Mouse (Mus musculus) limb, embryonic 15.5 days (tissue): ENCODE data around the gene Icam5. TPM values are rescaled to one million over a fixed set of nuclear protein-coding genes. Genes with fewer than 3 reads are reported as not detected.

ENCODE experiments used
- ATAC-seq: fragments of 200-750 bp; cut with Nextera tagmentation; 2 replicates; pipeline ENCODE4 v1.8.0; 2017; ENCODE audit warnings: low read depth, moderate TSS enrichment; ENCODE audit not compliant: insufficient number of reproducible peaks, low FRiP score, low TSS enrichment
- H3K27ac ChIP-seq: fragments of 300-500 bp; sonication (generic); 2 replicates; pipeline ENCODE4 v1.5.1; 2015; ENCODE audit warnings: moderate library complexity, mild to moderate bottlenecking, inconsistent platforms
- H3K27me3 ChIP-seq: fragments of 300-500 bp; sonication (generic); 2 replicates; pipeline ENCODE4 v1.6.1; 2015; ENCODE audit warnings: inconsistent platforms
- H3K36me3 ChIP-seq: fragments of 300-500 bp; sonication (generic); 2 replicates; pipeline ENCODE4 v1.6.1; 2015; ENCODE audit warnings: inconsistent platforms
- H3K4me1 ChIP-seq: fragments of 300-500 bp; sonication (generic); 2 replicates; pipeline ENCODE4 v1.6.1; 2015; ENCODE audit warnings: inconsistent platforms
- H3K4me2 ChIP-seq: fragments of 300-500 bp; sonication (generic); 2 replicates; pipeline ENCODE4 v1.6.1; 2015; ENCODE audit warnings: mild to moderate bottlenecking, inconsistent platforms
- H3K4me3 ChIP-seq: fragments of 300-500 bp; sonication (generic); 2 replicates; pipeline ENCODE4 v1.5.1; 2015; ENCODE audit warnings: mild to moderate bottlenecking, inconsistent platforms
- H3K9ac ChIP-seq: fragments of 300-500 bp; sonication (generic); 2 replicates; pipeline ENCODE4 v1.6.1; 2015; ENCODE audit warnings: inconsistent platforms
- H3K9me3 ChIP-seq: fragments of 300-500 bp; sonication (generic); 2 replicates; pipeline ENCODE4 v1.6.1; 2016; ENCODE audit warnings: inconsistent platforms
- WGBS: fragments of 180-500 bp; shearing (Covaris S2); methylation state at CpG from one replicate; pipeline ENCODE4 v1.1.7; 2015; 5-methylcytosine and 5-hydroxymethylcytosine counted together
- polyA plus RNA-seq: library from polyadenylated mRNA; unstranded; fragments of >200 nt; fragmentation: Nextera tagmentation; extraction: Ambion mirVana; gene quantifications from 2 replicates; pipeline ENCODE4 v1.2.1, GENCODE M21; 2015

Gene Icam5
- polyA plus RNA-seq, 1 experiment from 2014 or later: 0.05 TPM

DNA sequence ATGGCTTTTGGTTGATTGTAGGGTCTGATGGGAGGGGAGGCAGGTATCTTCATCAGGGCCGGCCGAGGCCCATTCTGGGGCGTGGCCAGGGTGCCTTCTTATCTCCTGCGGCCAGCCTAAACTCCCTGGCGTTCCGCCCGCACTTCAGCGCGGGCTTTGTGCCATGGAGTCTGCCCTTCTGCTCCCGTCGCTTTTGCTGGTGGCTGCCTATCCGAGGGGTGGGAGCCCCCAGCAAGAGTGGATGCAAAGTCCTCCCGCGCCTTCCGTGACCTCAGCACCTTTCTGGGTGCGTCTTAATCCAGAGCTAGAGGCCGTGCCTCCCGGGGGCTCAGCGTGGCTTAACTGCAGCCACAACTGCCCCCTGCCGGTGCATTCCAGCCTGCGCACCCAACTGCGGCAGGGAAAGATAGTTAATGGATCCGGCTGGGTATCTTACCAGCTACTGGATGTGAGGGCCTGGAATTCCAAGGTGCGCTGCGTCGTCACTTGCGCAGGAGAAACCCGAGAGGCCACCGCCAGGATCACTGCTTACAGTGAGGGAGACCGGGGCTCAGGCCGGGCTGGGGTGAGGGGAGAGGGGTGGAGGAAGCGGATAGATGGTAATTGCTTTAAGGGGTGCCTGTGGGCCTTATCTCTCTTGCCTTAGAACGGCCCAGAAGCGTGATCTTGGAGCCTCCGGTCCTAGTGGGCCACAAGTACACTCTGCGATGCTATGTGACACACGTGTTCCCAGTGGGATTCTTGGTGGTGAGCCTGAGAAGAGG is 2.4 kb upstream of the Icam5 start, which contains the start of gene Icam4:
TSS of gene Icam4 (plus strand) at position 83 of the 764 bp plus-strand sequence.
- ATAC-seq: no peak
- H3K9ac ChIP-seq: 0 out of 2 replicates have a peak within 1 kb of the TSS, but pooled peaks have one; percentile 14
- peak within 1 kb of the TSS; percentile 98 for H3K4me2 ChIP-seq
- H3K27ac ChIP-seq: no peak within 1 kb of the TSS
- no peaks in the 10 kb centered on the region for H3K9me3 ChIP-seq
- peaks cover 61% of the 10 kb centered on the region for H3K27me3 ChIP-seq
- peaks cover 45% of the 10 kb centered on the region for H3K4me1 ChIP-seq
- H3K4me3 ChIP-seq: peak within 1 kb of the TSS; percentile 54
- H3K36me3 ChIP-seq: peaks cover 11% of the 10 kb centered on the region; the same call in 1 of the 2 replicates
- 3% methylated on average over 37 of the region's 37 CpGs for WGBS

DNA sequence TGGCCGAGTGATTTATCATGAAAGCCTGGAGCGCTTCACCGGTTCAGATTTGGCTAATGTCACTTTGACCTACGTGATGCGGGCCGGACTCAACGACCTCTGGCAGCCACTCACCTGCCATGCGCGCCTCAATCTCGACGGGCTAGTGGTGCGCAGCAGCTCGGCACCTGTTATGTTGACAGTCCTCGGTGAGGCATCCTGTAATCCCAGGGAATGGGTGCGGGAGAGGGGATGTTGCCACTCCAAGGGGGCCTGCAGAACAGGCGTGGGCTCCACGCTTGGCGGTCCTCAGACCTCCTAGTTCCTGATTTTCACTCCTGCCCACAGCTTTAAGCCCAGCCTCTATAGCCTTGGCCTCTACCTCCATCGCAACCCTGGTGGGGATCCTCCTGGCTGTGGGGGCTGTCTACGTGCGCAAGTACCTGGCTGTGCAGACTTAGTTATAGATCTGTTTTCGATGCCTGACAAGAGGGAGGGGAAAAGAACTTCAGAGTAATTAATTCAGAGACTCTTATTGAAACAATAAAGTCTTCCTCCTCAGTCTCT is 1.7 kb upstream of the Icam5 start:
- no peak overlapping the region for H3K9ac ChIP-seq
- H3K4me2 ChIP-seq: peak overlapping the region; percentile 98
- peak overlapping the region; percentile 54 for H3K4me3 ChIP-seq
- H3K9me3 ChIP-seq: no peaks in the 10 kb centered on the region
- H3K4me1 ChIP-seq: peaks cover 50% of the 10 kb centered on the region
- WGBS: 23% methylated on average over 22 of the region's 22 CpGs
- peaks cover 68% of the 10 kb centered on the region for H3K27me3 ChIP-seq
- ATAC-seq: no peak
- H3K36me3 ChIP-seq: peaks cover 11% of the 10 kb centered on the region; the same call in 1 of the 2 replicates
- H3K27ac ChIP-seq: no peak overlapping the region

DNA sequence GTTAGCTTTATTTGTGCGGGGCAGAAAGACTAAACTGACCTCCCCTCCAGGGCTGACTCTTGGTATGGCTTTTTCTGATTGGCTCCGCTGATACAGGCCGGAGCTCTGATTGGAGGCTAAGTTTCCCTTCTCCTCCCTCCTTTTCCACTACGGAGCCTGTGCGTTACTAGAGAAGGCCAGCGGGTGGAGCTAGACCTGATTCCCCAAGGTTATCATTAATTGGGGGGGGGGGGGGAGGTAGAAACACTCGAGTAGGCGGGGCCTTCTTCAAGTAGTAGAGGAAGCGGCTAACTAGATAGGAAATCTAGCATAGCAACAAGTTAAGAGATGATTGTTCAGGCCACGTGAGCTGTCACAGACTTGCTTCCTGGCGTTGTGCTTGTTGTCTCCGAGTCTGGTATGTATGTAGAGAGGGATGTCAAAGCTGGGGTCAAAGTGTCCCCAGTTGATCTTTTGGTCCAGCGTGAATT is 1.1 kb upstream of the Icam5 start:
- peak overlapping the region; percentile 98 for H3K4me2 ChIP-seq
- peak overlapping the region; percentile 40 for H3K27ac ChIP-seq
- H3K4me3 ChIP-seq: peak overlapping the region; percentile 54
- peaks cover 53% of the 10 kb centered on the region for H3K4me1 ChIP-seq
- 2% methylated on average over 13 of the region's 13 CpGs for WGBS
- H3K27me3 ChIP-seq: peaks cover 74% of the 10 kb centered on the region
- peaks cover 11% of the 10 kb centered on the region; the same call in 1 of the 2 replicates for H3K36me3 ChIP-seq
- peak; percentile 53; the same call in 1 of the 2 replicates for ATAC-seq
- 0 out of 2 replicates have a peak overlapping the region, but pooled peaks have one; percentile 2 for H3K9ac ChIP-seq
- no peaks in the 10 kb centered on the region for H3K9me3 ChIP-seq

DNA sequence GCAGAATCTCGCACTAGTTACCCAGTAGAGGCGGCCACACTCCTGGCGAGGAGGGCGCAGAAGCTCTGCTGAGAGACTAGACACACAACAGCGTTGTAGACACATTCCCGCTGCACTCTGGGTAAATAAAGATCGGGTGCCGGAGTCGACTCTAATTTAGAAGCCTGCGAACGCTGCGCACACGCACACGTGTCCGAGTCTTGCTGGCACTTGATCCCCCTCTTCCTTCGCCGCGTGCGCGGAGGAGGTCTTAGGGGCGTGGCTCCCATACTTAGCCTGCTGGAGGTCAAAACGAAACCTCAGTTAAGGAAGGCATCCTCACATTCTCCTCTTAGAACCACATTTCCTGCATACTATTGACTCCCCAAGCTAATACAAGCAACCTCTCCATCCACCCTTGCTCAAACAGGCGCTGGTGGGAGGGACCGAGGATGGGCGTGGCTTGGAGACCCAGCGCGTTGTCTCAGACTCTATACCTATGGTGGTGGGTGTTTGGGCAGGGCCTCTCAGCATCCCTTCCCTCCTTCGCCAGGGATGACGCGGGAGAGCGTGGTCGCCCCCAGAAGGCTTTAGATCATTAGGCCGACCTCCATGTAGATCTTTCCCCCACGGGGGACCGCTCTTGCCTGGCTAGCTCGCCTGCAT is 500 bp upstream of the Icam5 start:
- Histone ChIP-seq H3K4me2 (peak overlapping the region; percentile 98), H3K4me1 (peaks cover 57% of the 10 kb centered on the region), H3K27ac (peak overlapping the region; percentile 40), H3K9me3 (no peaks in the 10 kb centered on the region), H3K36me3 (peaks cover 11% of the 10 kb centered on the region; the same call in 1 of the 2 replicates), H3K4me3 (peak overlapping the region; percentile 54), H3K27me3 (peaks cover 80% of the 10 kb centered on the region), H3K9ac (0 out of 2 replicates have a peak overlapping the region, but pooled peaks have one; percentile 2)
- WGBS: under 1% methylated on average over 36 of the region's 36 CpGs
- peak; percentile 3; the same call in 1 of the 2 replicates for ATAC-seq

DNA sequence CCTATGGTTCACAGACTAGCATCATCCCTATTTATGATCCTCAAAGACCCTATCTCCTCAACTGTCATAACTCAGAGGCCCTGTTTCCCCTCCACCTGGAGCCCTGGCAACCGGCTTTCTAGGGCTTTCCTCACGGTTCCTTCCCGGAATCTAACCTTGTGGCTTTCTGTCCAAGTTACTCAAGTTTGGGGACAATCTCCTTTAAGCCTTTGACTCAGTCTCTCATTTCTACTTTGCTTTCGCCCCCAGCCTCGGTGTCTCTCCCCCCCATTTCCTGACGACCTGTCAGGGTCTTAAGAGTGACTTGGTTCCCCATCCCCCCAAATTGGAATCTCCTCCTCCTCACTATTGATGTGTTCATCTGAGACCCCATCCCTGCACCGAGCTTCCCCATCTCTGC is 618 bp downstream of the Icam5 start:
- Histone ChIP-seq H3K9me3 (no peaks in the 10 kb centered on the region), H3K27me3 (peaks cover 88% of the 10 kb centered on the region), H3K4me3 (peak overlapping the region; percentile 54), H3K27ac (no peak overlapping the region), H3K4me1 (peaks cover 68% of the 10 kb centered on the region), H3K4me2 (peak overlapping the region; percentile 99), H3K36me3 (0 out of 2 replicates have a peak, but pooled peaks cover 1% of the 10 kb centered on the region), H3K9ac (no peak overlapping the region)
- ATAC-seq: no peak
- 5% methylated on average over 7 of the region's 7 CpGs for WGBS

DNA sequence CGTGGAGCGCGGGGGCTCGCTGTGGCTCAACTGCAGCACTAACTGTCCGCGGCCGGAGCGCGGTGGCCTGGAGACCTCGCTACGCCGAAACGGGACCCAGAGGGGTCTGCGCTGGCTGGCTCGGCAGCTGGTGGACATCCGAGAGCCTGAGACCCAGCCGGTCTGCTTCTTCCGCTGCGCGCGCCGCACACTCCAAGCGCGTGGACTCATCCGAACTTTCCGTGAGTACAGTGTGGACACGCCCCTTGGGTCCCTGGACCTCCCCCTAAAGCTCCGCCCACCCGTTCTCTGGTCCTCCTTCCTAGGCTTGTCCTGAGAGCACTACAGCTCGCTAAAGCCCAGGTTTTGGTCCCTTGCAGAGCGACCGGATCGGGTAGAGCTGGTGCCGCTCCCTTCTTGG is 1.3 kb downstream of the Icam5 start:
- peak overlapping the region; percentile 54 for H3K4me3 ChIP-seq
- no peaks in the 10 kb centered on the region for H3K9me3 ChIP-seq
- no peak overlapping the region for H3K27ac ChIP-seq
- ATAC-seq: peak; percentile 52; the same call in 1 of the 2 replicates
- peaks cover 93% of the 10 kb centered on the region for H3K27me3 ChIP-seq
- peak overlapping the region; percentile 99 for H3K4me2 ChIP-seq
- H3K4me1 ChIP-seq: peaks cover 73% of the 10 kb centered on the region
- H3K9ac ChIP-seq: 0 out of 2 replicates have a peak overlapping the region, but pooled peaks have one; percentile 26
- 1% methylated on average over 34 of the region's 34 CpGs for WGBS
- no peaks in the 10 kb centered on the region for H3K36me3 ChIP-seq

DNA sequence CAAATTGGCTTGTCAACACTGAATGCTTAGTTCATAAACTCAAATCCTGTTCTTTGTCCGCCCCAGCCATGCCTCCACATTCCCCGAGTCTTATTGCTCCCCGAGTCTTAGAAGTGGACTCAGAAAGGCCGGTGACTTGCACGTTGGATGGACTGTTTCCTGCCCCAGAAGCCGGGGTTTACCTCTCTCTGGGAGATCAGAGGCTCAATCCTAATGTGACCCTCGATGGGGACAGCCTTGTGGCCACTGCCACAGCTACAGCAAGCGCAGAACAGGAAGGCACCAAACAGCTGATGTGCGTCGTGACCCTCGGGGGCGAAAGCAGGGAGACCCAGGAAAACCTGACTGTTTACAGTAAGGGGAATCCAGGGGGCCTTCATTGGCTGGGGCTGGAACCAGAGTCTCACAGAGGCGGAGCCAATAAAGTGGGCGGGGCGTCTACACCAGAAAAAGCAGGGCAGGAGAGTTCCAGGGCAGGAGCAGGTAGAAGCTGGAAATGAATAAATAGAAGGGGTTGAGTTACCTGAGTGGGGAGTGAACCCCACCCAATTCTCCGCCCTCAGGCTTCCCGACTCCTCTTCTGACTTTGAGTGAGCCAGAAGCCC is 2.7 kb downstream of the Icam5 start:
- Histone ChIP-seq H3K27me3 (peaks cover 93% of the 10 kb centered on the region), H3K36me3 (no peaks in the 10 kb centered on the region), H3K9ac (no peak overlapping the region), H3K4me3 (no peak overlapping the region; the same call in 1 of the 2 replicates), H3K9me3 (no peaks in the 10 kb centered on the region), H3K4me1 (peaks cover 68% of the 10 kb centered on the region), H3K27ac (no peak overlapping the region), H3K4me2 (peak overlapping the region; percentile 4; the same call in 1 of the 2 replicates)
- WGBS: 4% methylated on average over 17 of the region's 17 CpGs
- no peak for ATAC-seq

DNA sequence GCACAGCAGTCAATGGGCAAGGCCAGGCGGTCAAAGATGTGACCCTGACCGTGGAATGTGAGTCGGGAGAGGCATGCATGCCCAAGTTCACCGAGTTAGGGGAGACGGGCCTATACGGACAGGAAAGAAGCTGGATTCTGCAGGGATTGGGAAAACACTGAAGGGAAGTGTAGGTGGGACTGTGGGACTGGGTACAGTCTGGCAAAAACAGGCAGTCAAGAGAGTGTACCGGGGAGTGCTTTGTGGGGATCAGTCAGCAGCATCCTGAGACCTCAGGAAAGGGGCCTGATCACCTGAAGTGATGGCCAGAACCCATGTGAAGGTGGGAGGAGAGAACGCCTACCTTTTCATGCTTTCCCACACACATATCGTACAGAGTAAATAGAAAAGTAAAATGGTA is 3.7 kb downstream of the Icam5 start:
- peaks cover 58% of the 10 kb centered on the region for H3K4me1 ChIP-seq
- 22% methylated on average over 9 of the region's 9 CpGs for WGBS
- no peak overlapping the region for H3K4me3 ChIP-seq

DNA sequence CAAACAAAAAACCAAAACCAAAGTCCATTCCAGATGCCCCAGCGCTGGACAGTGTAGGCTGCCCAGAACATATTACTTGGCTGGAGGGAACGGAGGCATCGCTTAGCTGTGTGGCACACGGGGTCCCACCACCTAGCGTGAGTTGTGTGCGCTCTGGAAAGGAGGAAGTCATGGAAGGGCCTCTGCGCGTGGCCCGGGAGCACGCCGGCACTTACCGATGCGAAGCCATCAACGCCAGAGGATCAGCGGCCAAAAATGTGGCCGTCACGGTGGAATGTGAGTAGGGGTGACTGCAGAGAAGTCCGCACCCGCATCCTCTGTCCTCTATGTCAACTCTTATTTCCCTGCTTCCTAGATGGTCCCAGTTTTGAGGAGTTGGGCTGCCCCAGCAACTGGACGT is 4.3 kb downstream of the Icam5 start:
- H3K4me2 ChIP-seq: no peak overlapping the region
- no peak for ATAC-seq
- peaks cover 93% of the 10 kb centered on the region for H3K27me3 ChIP-seq
- H3K4me1 ChIP-seq: peaks cover 52% of the 10 kb centered on the region
- H3K36me3 ChIP-seq: no peaks in the 10 kb centered on the region
- no peak overlapping the region for H3K27ac ChIP-seq
- no peak overlapping the region for H3K9ac ChIP-seq
- H3K4me3 ChIP-seq: no peak overlapping the region
- WGBS: 11% methylated on average over 20 of the region's 20 CpGs
- H3K9me3 ChIP-seq: no peaks in the 10 kb centered on the region

More for the DNA sequence above, 3.7 kb downstream of the Icam5 start:
- H3K4me2 ChIP-seq: no peak overlapping the region
- no peak for ATAC-seq
- no peaks in the 10 kb centered on the region for H3K9me3 ChIP-seq
- H3K27me3 ChIP-seq: peaks cover 92% of the 10 kb centered on the region
- no peak overlapping the region for H3K27ac ChIP-seq
- H3K9ac ChIP-seq: no peak overlapping the region
- no peaks in the 10 kb centered on the region for H3K36me3 ChIP-seq

DNA sequence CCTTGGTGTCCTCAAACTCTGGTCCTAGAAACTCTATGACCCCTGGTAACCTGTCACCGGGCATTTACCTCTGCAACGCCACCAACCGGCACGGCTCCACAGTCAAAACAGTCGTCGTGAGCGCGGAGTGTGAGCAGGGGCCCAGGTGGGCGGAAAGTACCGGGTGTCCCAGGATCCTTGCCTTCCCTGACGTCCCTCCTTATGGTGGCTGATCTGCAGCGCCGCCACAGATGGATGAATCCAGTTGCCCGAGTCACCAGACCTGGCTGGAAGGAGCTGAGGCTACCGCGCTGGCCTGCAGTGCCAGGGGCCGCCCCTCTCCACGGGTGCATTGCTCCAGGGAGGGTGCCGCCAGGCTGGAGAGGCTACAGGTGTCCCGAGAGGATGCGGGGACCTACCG is 4.8 kb downstream of the Icam5 start:
- Histone ChIP-seq H3K4me2 (peak overlapping the region; percentile 70), H3K9ac (no peak overlapping the region), H3K4me1 (peaks cover 48% of the 10 kb centered on the region)

DNA sequence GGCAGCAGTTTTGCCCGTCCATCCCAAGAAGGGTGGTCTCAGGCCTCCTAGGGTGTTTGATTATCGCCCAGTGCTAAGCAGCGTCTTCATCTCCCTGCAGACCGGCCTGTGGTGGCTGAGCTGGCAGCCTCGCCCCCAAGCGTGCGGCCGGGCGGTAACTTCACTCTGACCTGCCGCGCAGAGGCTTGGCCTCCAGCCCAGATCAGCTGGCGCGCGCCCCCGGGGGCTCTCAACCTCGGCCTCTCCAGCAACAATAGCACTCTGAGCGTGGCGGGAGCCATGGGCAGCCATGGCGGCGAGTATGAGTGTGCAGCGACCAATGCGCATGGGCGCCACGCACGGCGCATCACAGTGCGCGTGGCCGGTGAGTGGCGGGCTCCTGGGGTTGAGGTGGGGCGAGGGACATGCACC is 5.6 kb downstream of the Icam5 start:
- peaks cover 80% of the 10 kb centered on the region for H3K27me3 ChIP-seq
- no peak for ATAC-seq
- peak overlapping the region; percentile 70 for H3K4me2 ChIP-seq
- no peaks in the 10 kb centered on the region for H3K36me3 ChIP-seq
- no peak overlapping the region for H3K27ac ChIP-seq
- WGBS: 3% methylated on average over 31 of the region's 31 CpGs
- H3K9ac ChIP-seq: peak overlapping the region; percentile 37
- peaks cover 39% of the 10 kb centered on the region for H3K4me1 ChIP-seq
- H3K9me3 ChIP-seq: no peaks in the 10 kb centered on the region
- peak overlapping the region; percentile 40 for H3K4me3 ChIP-seq

More for the DNA sequence above, 4.8 kb downstream of the Icam5 start:
- no peak overlapping the region for H3K27ac ChIP-seq
- no peaks in the 10 kb centered on the region for H3K36me3 ChIP-seq
- no peak for ATAC-seq
- no peaks in the 10 kb centered on the region for H3K9me3 ChIP-seq
- peak overlapping the region; percentile 40 for H3K4me3 ChIP-seq
- peaks cover 88% of the 10 kb centered on the region for H3K27me3 ChIP-seq
- WGBS: 2% methylated on average over 22 of the region's 22 CpGs
